Mouse (Mus musculus) neural tube, embryonic 15.5 days (tissue): Measurements from ENCODE around the gene Gypa. TPM values are rescaled to one million over a fixed set of nuclear protein-coding genes. Genes with fewer than 3 reads are reported as not detected.

ENCODE experiments used
- ATAC-seq: fragments of 200-750 bp; cut with Nextera tagmentation; 2 replicates; pipeline ENCODE4 v1.8.0; 2017; ENCODE audit warnings: mild to moderate bottlenecking, moderate TSS enrichment, moderate library complexity; ENCODE audit not compliant: low FRiP score
- H3K27ac ChIP-seq: fragments of 300-500 bp; sonication (generic); replicated peaks from 2 replicates; pipeline ENCODE4 v1.5.1; 2015; ENCODE audit warnings: mild to moderate bottlenecking, inconsistent platforms
- H3K27me3 ChIP-seq: fragments of 300-500 bp; sonication (generic); replicated peaks from 2 replicates; pipeline ENCODE4 v1.6.1; 2015; ENCODE audit warnings: inconsistent platforms
- H3K36me3 ChIP-seq: fragments of 300-500 bp; sonication (generic); 2 replicates; pipeline ENCODE4 v1.6.1; 2015; ENCODE audit warnings: inconsistent platforms
- H3K4me1 ChIP-seq: fragments of 300-500 bp; sonication (generic); 2 replicates; pipeline ENCODE4 v1.6.1; 2015; ENCODE audit warnings: inconsistent platforms
- H3K4me2 ChIP-seq: fragments of 300-500 bp; sonication (generic); 2 replicates; pipeline ENCODE4 v1.6.1; 2015; ENCODE audit warnings: inconsistent platforms, mild to moderate bottlenecking, moderate library complexity
- H3K4me3 ChIP-seq: fragments of 300-500 bp; sonication (generic); replicated peaks from 2 replicates; pipeline ENCODE4 v1.5.1; 2015; ENCODE audit warnings: mild to moderate bottlenecking, inconsistent platforms
- H3K9ac ChIP-seq: fragments of 300-500 bp; sonication (generic); replicated peaks from 2 replicates; pipeline ENCODE4 v1.6.1; 2015; ENCODE audit warnings: mild to moderate bottlenecking, inconsistent platforms
- H3K9me3 ChIP-seq: fragments of 300-500 bp; sonication (generic); replicated peaks from 2 replicates; pipeline ENCODE4 v1.6.1; 2016; ENCODE audit warnings: inconsistent platforms
- WGBS: fragments of 180-500 bp; shearing (Covaris S2); methylation state at CpG from one replicate; pipeline ENCODE4 v1.1.7; 2015; ENCODE audit warnings: mixed read lengths; 5-methylcytosine and 5-hydroxymethylcytosine counted together
- polyA plus RNA-seq: library from polyadenylated mRNA; unstranded; fragments of >200 nt; fragmentation: Nextera tagmentation; extraction: Ambion mirVana; gene quantifications from 2 replicates; pipeline ENCODE4 v1.2.1, GENCODE M21; 2015

The Gypa gene
- polyA plus RNA-seq, 1 experiment from 2014 or later: 2.7 TPM

GRCm38 (mm10) chr8:80491562-80491961 is 2.0 kb upstream of the Gypa start:
- H3K4me1 ChIP-seq: peaks cover 7% of the 10 kb centered on the region
- H3K36me3 ChIP-seq: no peaks in the 10 kb centered on the region
- H3K27ac ChIP-seq: no peak overlapping the region
- ATAC-seq: no peak
- whole genome bisulfite sequencing: 61% methylated on average over 1 of the region's 1 CpGs
- H3K4me2 ChIP-seq: no peak overlapping the region
- no peaks in the 10 kb centered on the region for H3K9me3 ChIP-seq
- no peak overlapping the region for H3K4me3 ChIP-seq
- H3K27me3 ChIP-seq: no peaks in the 10 kb centered on the region
- H3K9ac ChIP-seq: no peak overlapping the region

DNA sequence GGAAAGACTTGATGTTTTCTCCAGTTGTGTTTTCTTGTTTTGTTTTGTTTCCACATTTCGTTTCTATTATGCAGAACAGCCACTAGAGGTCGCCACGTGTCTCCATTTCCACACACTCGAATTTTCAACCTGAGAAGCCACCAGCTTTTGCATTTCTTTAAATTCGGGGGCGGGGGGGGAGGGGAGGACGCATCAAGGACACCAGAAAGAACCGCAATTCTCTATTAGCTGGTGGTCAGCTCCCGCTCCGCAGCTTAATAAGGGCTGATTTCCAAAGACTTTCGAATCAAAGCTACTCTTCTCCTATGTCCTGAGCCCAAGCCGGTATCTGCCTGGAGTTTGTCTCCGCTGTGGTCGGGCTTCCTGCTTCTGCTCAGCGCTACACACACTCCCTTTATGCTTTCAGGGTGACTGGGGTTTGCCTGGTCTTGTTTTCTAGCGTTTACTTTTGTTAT is 567 bp upstream of the Gypa start:
- H3K27ac ChIP-seq: peak overlapping the region; percentile 45; the same call in 1 of the 2 replicates
- no peaks in the 10 kb centered on the region for H3K36me3 ChIP-seq
- H3K4me2 ChIP-seq: peak overlapping the region; percentile 83
- ATAC-seq: peak; percentile 88
- peaks cover 7% of the 10 kb centered on the region for H3K4me1 ChIP-seq
- no peaks in the 10 kb centered on the region for H3K27me3 ChIP-seq
- peak overlapping the region; percentile 33 for H3K9ac ChIP-seq
- 1% methylated on average over 16 of the region's 16 CpGs for WGBS
- no peaks in the 10 kb centered on the region for H3K9me3 ChIP-seq
- peak overlapping the region; percentile 47 for H3K4me3 ChIP-seq

DNA sequence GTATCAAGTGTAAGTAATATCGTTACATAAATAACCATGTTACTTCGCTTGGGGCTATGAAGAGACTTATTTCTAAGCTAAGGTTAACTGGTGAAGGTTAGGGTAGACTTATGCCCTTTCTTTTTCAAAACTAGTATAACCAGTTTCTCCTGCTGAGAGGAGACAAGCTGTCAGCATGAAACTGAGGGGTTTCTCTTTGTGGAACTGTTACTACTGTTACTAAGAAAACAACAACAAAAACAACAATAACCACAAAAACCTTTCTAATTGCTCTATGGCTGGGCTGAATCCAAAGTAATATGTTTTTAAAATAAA is 722 bp downstream of the Gypa start:
- no peak for ATAC-seq

GRCm38 (mm10) chr8:80494819-80495218 is 1.2 kb downstream of the Gypa start:
- no peak overlapping the region for H3K4me3 ChIP-seq
- H3K9me3 ChIP-seq: no peaks in the 10 kb centered on the region
- no peaks in the 10 kb centered on the region for H3K36me3 ChIP-seq
- no peak for ATAC-seq
- H3K4me1 ChIP-seq: peaks cover 7% of the 10 kb centered on the region
- no peaks in the 10 kb centered on the region for H3K27me3 ChIP-seq
- no peak overlapping the region for H3K9ac ChIP-seq
- 68% methylated on average over 5 of the region's 5 CpGs for WGBS
- H3K27ac ChIP-seq: no peak overlapping the region
- H3K4me2 ChIP-seq: no peak overlapping the region

More for the DNA sequence above, 722 bp downstream of the Gypa start:
- Histone ChIP-seq H3K4me2 (no peak overlapping the region), H3K27ac (no peak overlapping the region), H3K4me3 (no peak overlapping the region), H3K9ac (no peak overlapping the region), H3K36me3 (no peaks in the 10 kb centered on the region), H3K27me3 (no peaks in the 10 kb centered on the region), H3K4me1 (peaks cover 7% of the 10 kb centered on the region), H3K9me3 (no peaks in the 10 kb centered on the region)
- 90% methylated on average over 2 of the region's 2 CpGs for WGBS

GRCm38 (mm10) chr8:80495527-80495926 is 1.9 kb downstream of the Gypa start:
- no peak for ATAC-seq
- no peak overlapping the region for H3K27ac ChIP-seq
- peaks cover 7% of the 10 kb centered on the region for H3K4me1 ChIP-seq
- WGBS: 94% methylated on average over 6 of the region's 6 CpGs
- H3K4me3 ChIP-seq: no peak overlapping the region
- no peaks in the 10 kb centered on the region for H3K9me3 ChIP-seq
- H3K4me2 ChIP-seq: no peak overlapping the region
- H3K9ac ChIP-seq: no peak overlapping the region
- no peaks in the 10 kb centered on the region for H3K36me3 ChIP-seq
- no peaks in the 10 kb centered on the region for H3K27me3 ChIP-seq

DNA sequence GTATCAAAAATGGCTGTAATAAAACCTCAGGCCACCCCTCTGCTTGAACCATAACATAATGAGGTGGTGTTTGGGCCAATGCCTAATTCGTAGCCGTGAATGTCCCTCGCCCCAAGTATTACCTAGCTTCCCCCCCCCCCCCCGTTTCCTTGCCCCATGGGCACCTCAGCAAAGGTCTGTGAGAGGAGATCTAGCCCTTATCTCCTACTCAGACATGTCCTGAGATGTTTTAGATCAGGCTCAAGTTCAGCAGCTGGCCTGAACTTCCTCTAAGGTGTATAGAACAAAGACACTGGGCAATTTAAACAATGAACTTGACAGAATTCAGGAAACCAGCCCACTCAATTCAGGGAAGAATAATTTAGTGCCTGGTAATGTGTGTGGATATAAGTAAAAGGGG is 3.7 kb downstream of the Gypa start:
- no peak overlapping the region for H3K27ac ChIP-seq
- no peaks in the 10 kb centered on the region for H3K36me3 ChIP-seq
- no peak overlapping the region for H3K4me3 ChIP-seq
- peaks cover 7% of the 10 kb centered on the region for H3K4me1 ChIP-seq
- WGBS: 85% methylated on average over 4 of the region's 4 CpGs
- H3K4me2 ChIP-seq: no peak overlapping the region
- no peak overlapping the region for H3K9ac ChIP-seq
- no peaks in the 10 kb centered on the region for H3K27me3 ChIP-seq
- ATAC-seq: no peak
- H3K9me3 ChIP-seq: no peaks in the 10 kb centered on the region

- no peak overlapping the region for H3K9ac ChIP-seq
- H3K4me1 ChIP-seq: no peaks in the 10 kb centered on the region
- ATAC-seq: no peak
- 71% methylated on average over 2 of the region's 2 CpGs for WGBS
- H3K27me3 ChIP-seq: no peaks in the 10 kb centered on the region
- H3K27ac ChIP-seq: no peak overlapping the region
- no peaks in the 10 kb centered on the region for H3K9me3 ChIP-seq
- no peak overlapping the region for H3K4me3 ChIP-seq
- H3K4me2 ChIP-seq: no peak overlapping the region
- no peaks in the 10 kb centered on the region for H3K36me3 ChIP-seq
Observed at GRCm38 (mm10) chr8:80500244-80500643, 6.7 kb downstream of the Gypa start.

GRCm38 (mm10) chr8:80500773-80501172 is 7.2 kb downstream of the Gypa start:
- no peaks in the 10 kb centered on the region for H3K27me3 ChIP-seq
- 84% methylated on average over 3 of the region's 3 CpGs for WGBS
- H3K9me3 ChIP-seq: no peaks in the 10 kb centered on the region
- H3K27ac ChIP-seq: no peak overlapping the region
- no peak overlapping the region for H3K4me2 ChIP-seq
- H3K4me1 ChIP-seq: no peaks in the 10 kb centered on the region
- H3K9ac ChIP-seq: no peak overlapping the region
- H3K4me3 ChIP-seq: no peak overlapping the region
- ATAC-seq: no peak
- H3K36me3 ChIP-seq: no peaks in the 10 kb centered on the region

DNA sequence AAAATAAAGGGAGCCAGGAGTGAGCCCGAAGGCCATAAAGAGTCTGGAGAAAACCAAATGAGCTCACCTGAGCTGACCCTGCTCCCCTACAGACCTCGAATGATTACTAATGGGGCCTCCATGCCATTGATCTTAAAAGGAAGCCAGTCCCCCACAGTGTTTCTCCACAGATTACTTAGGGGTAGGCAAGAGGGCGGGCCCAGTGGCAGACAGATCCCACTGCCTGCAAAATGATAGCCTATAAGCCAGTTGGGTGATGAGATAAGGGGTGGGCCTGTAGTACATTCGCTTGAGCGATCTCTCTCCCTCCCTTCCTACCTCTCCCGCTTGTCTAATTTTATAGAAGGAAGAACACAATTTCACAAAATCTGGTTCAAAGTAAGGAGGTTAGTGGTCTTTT is 7.7 kb downstream of the Gypa start:
- H3K4me1 ChIP-seq: no peaks in the 10 kb centered on the region
- no peak overlapping the region for H3K4me3 ChIP-seq
- no peaks in the 10 kb centered on the region for H3K9me3 ChIP-seq
- 71% methylated on average over 6 of the region's 6 CpGs for WGBS
- no peak overlapping the region for H3K4me2 ChIP-seq
- H3K27ac ChIP-seq: no peak overlapping the region
- no peaks in the 10 kb centered on the region for H3K27me3 ChIP-seq
- no peak for ATAC-seq
- no peaks in the 10 kb centered on the region for H3K36me3 ChIP-seq
- H3K9ac ChIP-seq: no peak overlapping the region

DNA sequence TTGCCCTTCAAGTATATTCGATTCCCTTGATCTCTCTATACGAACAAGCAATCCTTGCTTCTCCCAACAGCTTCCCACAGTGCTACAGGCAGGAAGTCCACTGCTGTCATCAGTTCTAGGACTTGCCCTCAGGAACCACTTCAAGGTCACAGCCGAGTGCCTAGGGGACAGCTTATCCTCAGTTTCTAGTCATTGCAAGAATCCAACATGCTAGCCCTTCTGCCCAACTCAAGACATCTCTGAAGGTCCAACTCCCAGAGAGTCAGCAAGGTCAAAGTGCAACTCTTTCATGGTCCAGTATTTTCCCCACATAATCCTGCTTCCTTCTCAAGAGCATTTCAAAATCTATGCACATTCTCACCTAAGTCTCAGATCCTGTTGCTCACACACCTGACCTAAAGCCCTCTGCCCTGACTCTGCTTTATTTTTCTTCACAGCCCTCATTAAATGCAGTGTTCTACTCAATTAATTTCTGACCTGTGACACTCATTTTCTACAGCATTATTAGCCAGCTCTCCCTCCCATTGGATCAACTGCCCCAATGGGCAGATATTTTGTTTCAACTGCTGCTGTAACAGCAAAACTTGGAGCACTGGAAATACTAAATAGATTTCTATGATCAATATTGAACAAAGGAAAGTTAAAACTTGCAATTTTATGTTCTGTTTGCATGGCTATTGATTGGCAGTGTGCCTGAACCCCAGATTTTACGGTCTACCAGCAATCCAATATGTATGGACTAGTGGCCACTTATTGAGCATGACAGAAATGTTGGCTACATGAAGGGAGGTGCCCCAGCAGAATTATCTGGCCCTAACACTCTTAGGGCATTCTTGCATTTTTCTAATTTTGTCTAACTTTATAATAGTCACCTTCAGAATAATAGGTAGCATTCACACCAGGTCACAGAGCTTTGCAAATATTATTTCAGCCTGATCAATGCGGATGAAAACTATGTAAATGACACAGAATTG is 33.1 kb downstream of the Gypa start:
- no peak overlapping the region for H3K4me3 ChIP-seq
- no peaks in the 10 kb centered on the region for H3K27me3 ChIP-seq
- no peak for ATAC-seq
- H3K4me1 ChIP-seq: no peaks in the 10 kb centered on the region
- H3K27ac ChIP-seq: no peak overlapping the region
- no peak overlapping the region for H3K9ac ChIP-seq
- no peak overlapping the region for H3K4me2 ChIP-seq
- WGBS: 94% methylated on average over 5 of the region's 5 CpGs
- no peaks in the 10 kb centered on the region for H3K9me3 ChIP-seq
- no peaks in the 10 kb centered on the region for H3K36me3 ChIP-seq

GRCm38 (mm10) chr8:80541836-80542235 is 48.3 kb downstream of the Gypa start:
- H3K4me3 ChIP-seq: no peak overlapping the region
- H3K4me2 ChIP-seq: no peak overlapping the region
- H3K27me3 ChIP-seq: no peaks in the 10 kb centered on the region
- no peaks in the 10 kb centered on the region for H3K9me3 ChIP-seq
- no peaks in the 10 kb centered on the region for H3K36me3 ChIP-seq
- H3K27ac ChIP-seq: no peak overlapping the region
- no peak for ATAC-seq
- H3K4me1 ChIP-seq: no peaks in the 10 kb centered on the region
- H3K9ac ChIP-seq: no peak overlapping the region
- 93% methylated on average over 3 of the region's 3 CpGs for WGBS

- no peak overlapping the region for H3K9ac ChIP-seq
- H3K4me2 ChIP-seq: no peak overlapping the region
- no peaks in the 10 kb centered on the region for H3K36me3 ChIP-seq
- no peak overlapping the region for H3K27ac ChIP-seq
- ATAC-seq: no peak
- no peaks in the 10 kb centered on the region for H3K9me3 ChIP-seq
- H3K4me3 ChIP-seq: no peak overlapping the region
- H3K4me1 ChIP-seq: no peaks in the 10 kb centered on the region
- H3K27me3 ChIP-seq: no peaks in the 10 kb centered on the region
Observed at GRCm38 (mm10) chr8:80550436-80550835, 56.9 kb downstream of the Gypa start.
